Mouse (Mus musculus): Measurements from ENCODE around the gene Gpr27. TPM values are rescaled to one million over a fixed set of nuclear protein-coding genes. Genes with fewer than 3 reads are reported as not detected.

Gpr27 gene
- total RNA-seq, 2 experiments from 2014 or later = 2.3 to 3.6 TPM

Other genes with a start within 250 kb of the Gpr27 start
- gene Foxp1, start 170.0 kb upstream of the Gpr27 start, total RNA-seq (2021) = 10 to 100 TPM; 39.0 to 40.6 TPM
- 10 to 100 TPM; 28.1 to 30.6 TPM for gene Eif4e3, start 25.9 kb upstream of the Gpr27 start, total RNA-seq (2021)
- 1 to 10 TPM; 3.4 to 4.7 TPM for gene Gm20696, start 25.9 kb upstream of the Gpr27 start, total RNA-seq (2021)
- not detected for gene Prok2, start 33.7 kb downstream of the Gpr27 start, total RNA-seq (2021)

All from adrenal gland, postnatal 36 days (tissue).